14 mouse cellular contexts compared by ENCODE assay signal in genomic region chr13:40725924-40726323, GRCm38 (mm10). TPM values are rescaled to one million over a fixed set of nuclear protein-coding genes. Genes with fewer than 3 reads are reported as not detected.
DNase-seq lines count a peak whose midpoint lies in the region; ATAC-seq and TF ChIP-seq lines count a peak whose summit lies in the region.
"Had no signal": no experiment of that assay in that cellular context is flagged by ENCODE, and none has a peak within 500 bp of the region (broad histone marks: within the 10 kb centered on the region; RNA-seq: fewer than 3 reads in every experiment).

No protein-coding gene starts in this region.

- no peak overlapping the region for H3K4me3 ChIP-seq in kidney, postnatal 0 days (replicated peaks; ENCODE audit: low read depth, low read length)
- H3K4me3 ChIP-seq in embryonic facial prominence, embryonic 14.5 days (ENCODE audit: low read depth, low read length), result peak overlapping the region; percentile 28
- peak overlapping the region; percentile 33 for H3K4me3 ChIP-seq in limb, embryonic 10.5 days
- peak overlapping the region; percentile 26 for H3K4me3 ChIP-seq in neural tube, embryonic 12.5 days
- no peak overlapping the region for H3K4me3 ChIP-seq in forebrain, postnatal 0 days (ENCODE audit: low read depth, low read length)

- no peaks in the 10 kb centered on the region for H3K36me3 ChIP-seq in kidney, postnatal 0 days (ENCODE audit: insufficient read depth, low read length)
- H3K36me3 ChIP-seq in embryonic facial prominence, embryonic 14.5 days (ENCODE audit: control insufficient read depth, insufficient read depth, low read length), result no peaks in the 10 kb centered on the region
- H3K36me3 ChIP-seq in limb, embryonic 10.5 days, result no peaks in the 10 kb centered on the region
- H3K36me3 ChIP-seq in neural tube, embryonic 12.5 days, result no peaks in the 10 kb centered on the region; the same call in 1 of the 2 replicates
- H3K36me3 ChIP-seq in forebrain, postnatal 0 days (ENCODE audit: insufficient read depth), result no peaks in the 10 kb centered on the region

- DNase-seq in kidney, postnatal 0 days (ENCODE audit: low spot score), result no peak
- DNase-seq in kidney, adult 18-20 months, result no peak
- no peak for DNase-seq in embryonic facial prominence, embryonic 14.5 days (ENCODE audit: low spot score)
- DNase-seq in limb, embryonic 10.5 days (ENCODE audit: low spot score), result peak; percentile 30
- no peak for DNase-seq in layer of hippocampus, adult 9-11 months
- no peak for DNase-seq in forebrain, postnatal 0 days
- no peak for DNase-seq in cerebellum, postnatal 4 days (ENCODE audit: low spot score in 2 of 2)
- DNase-seq: cerebellum, postnatal 25 days; kidney, adult 11 months; left cerebral cortex, postnatal 4 days; lung, adult 2 months; right cerebral cortex, postnatal 25 days; thymus, postnatal 36 days had no signal

- H3K27ac ChIP-seq in kidney, postnatal 0 days, result no peak overlapping the region
- no peak overlapping the region; the same call in 1 of the 2 replicates for H3K27ac ChIP-seq in embryonic facial prominence, embryonic 14.5 days (replicated peaks; ENCODE audit: low read depth, low read length)
- H3K27ac ChIP-seq in limb, embryonic 10.5 days, result no peak overlapping the region; the same call in 1 of the 2 replicates
- H3K27ac ChIP-seq in neural tube, embryonic 12.5 days, result no peak overlapping the region
- H3K27ac ChIP-seq in forebrain, postnatal 0 days (ENCODE audit: low read depth, low read length), result no peak overlapping the region

- peaks cover 50% of the 10 kb centered on the region for H3K27me3 ChIP-seq in kidney, postnatal 0 days (ENCODE audit: insufficient read depth, low read length)
- peaks cover 61% of the 10 kb centered on the region for H3K27me3 ChIP-seq in embryonic facial prominence, embryonic 14.5 days (replicated peaks; ENCODE audit: control insufficient read depth, insufficient read depth, low read length)
- H3K27me3 ChIP-seq in limb, embryonic 10.5 days (ENCODE audit: low read depth, poor library complexity, severe bottlenecking), result peaks cover 58% of the 10 kb centered on the region
- H3K27me3 ChIP-seq in neural tube, embryonic 12.5 days (replicated peaks), result peaks cover 32% of the 10 kb centered on the region
- peaks cover 64% of the 10 kb centered on the region for H3K27me3 ChIP-seq in forebrain, postnatal 0 days (ENCODE audit: insufficient read depth, low read length)

- 5% methylated on average over 7 of the region's 7 CpGs for WGBS in kidney, postnatal 0 days
- WGBS in embryonic facial prominence, embryonic 14.5 days, result 9% methylated on average over 7 of the region's 7 CpGs
- WGBS in limb, embryonic 10.5 days, result 6% methylated on average over 7 of the region's 7 CpGs
- 2% methylated on average over 7 of the region's 7 CpGs for WGBS in neural tube, embryonic 12.5 days
- WGBS in forebrain, postnatal 0 days, result 9% methylated on average over 7 of the region's 7 CpGs

- ATAC-seq in kidney, postnatal 0 days (replicated peaks; ENCODE audit: low FRiP score, low read depth), result no peak
- ATAC-seq in embryonic facial prominence, embryonic 14.5 days (ENCODE audit: low read depth), result no peak
- no peak for ATAC-seq in neural tube, embryonic 12.5 days (ENCODE audit: low FRiP score, low read depth)
- no peak for ATAC-seq in forebrain, postnatal 0 days

- TF ChIP-seq CTCF in kidney, postnatal 0 days (IDR thresholded peaks at IDR 0.05; ENCODE audit: low read depth), result no peak
- TF ChIP-seq CTCF in forebrain, postnatal 0 days (IDR thresholded peaks at IDR 0.05; ENCODE audit: low read depth), result no peak

- no peaks in the 10 kb centered on the region for H3K4me1 ChIP-seq in kidney, postnatal 0 days (replicated peaks; ENCODE audit: insufficient read depth, low read length)
- peaks cover 3% of the 10 kb centered on the region; the same call in 1 of the 2 replicates for H3K4me1 ChIP-seq in embryonic facial prominence, embryonic 14.5 days (ENCODE audit: control insufficient read depth, insufficient read depth, low read length)
- H3K4me1 ChIP-seq in limb, embryonic 10.5 days, result peaks cover 66% of the 10 kb centered on the region
- H3K4me1 ChIP-seq in neural tube, embryonic 12.5 days, result peaks cover 7% of the 10 kb centered on the region; the same call in 1 of the 2 replicates
- H3K4me1 ChIP-seq in forebrain, postnatal 0 days (ENCODE audit: insufficient read depth), result peaks cover 7% of the 10 kb centered on the region; the same call in 1 of the 2 replicates

- no peaks in the 10 kb centered on the region for H3K9me3 ChIP-seq in kidney, postnatal 0 days (replicated peaks; ENCODE audit: low read length)
- H3K9me3 ChIP-seq in embryonic facial prominence, embryonic 14.5 days (ENCODE audit: control insufficient read depth, low read length), result no peaks in the 10 kb centered on the region
- H3K9me3 ChIP-seq in limb, embryonic 10.5 days (replicated peaks), result no peaks in the 10 kb centered on the region
- no peaks in the 10 kb centered on the region for H3K9me3 ChIP-seq in neural tube, embryonic 12.5 days
- no peaks in the 10 kb centered on the region for H3K9me3 ChIP-seq in forebrain, postnatal 0 days (ENCODE audit: low read length)

- no peak overlapping the region for H3K9ac ChIP-seq in kidney, postnatal 0 days (ENCODE audit: low read depth, low read length)
- H3K9ac ChIP-seq in embryonic facial prominence, embryonic 14.5 days (ENCODE audit: low read depth, low read length), result peak overlapping the region; percentile 42; the same call in 1 of the 2 replicates
- H3K9ac ChIP-seq in neural tube, embryonic 12.5 days, result peak overlapping the region; percentile 10; the same call in 1 of the 2 replicates
- no peak overlapping the region for H3K9ac ChIP-seq in forebrain, postnatal 0 days

- H3K4me2 ChIP-seq in kidney, postnatal 0 days (ENCODE audit: low read length), result peak overlapping the region; percentile 15; the same call in 1 of the 2 replicates
- H3K4me2 ChIP-seq in embryonic facial prominence, embryonic 14.5 days (ENCODE audit: low read depth, low read length), result peak overlapping the region; percentile 82
- H3K4me2 ChIP-seq in neural tube, embryonic 12.5 days (replicated peaks), result peak overlapping the region; percentile 83
- no peak overlapping the region for H3K4me2 ChIP-seq in forebrain, postnatal 0 days (ENCODE audit: low read depth)

RNA-seq across cellular contexts. Expression of gene Tfap2a, which starts 12.3 kb away (rescaled TPM):
- polyA plus RNA-seq in kidney, postnatal 0 days (2015; fragmentation: Nextera tagmentation; extraction: Ambion mirVana), result 2.5 and 2.9 TPM in 2 replicates
- 4.6 and 5.0 TPM in 2 replicates for polyA plus RNA-seq in embryonic facial prominence, embryonic 14.5 days (2014; fragmentation: Nextera tagmentation; extraction: Ambion mirVana)
- 6.7 and 6.9 TPM in 2 replicates for polyA plus RNA-seq in limb, embryonic 10.5 days (2016; fragmentation: Nextera tagmentation; extraction: Ambion mirVana)
- polyA plus RNA-seq in neural tube, embryonic 12.5 days (2016; fragmentation: Nextera tagmentation; extraction: Ambion mirVana), result 15.5 and 21.6 TPM in 2 replicates
- 0.38 TPM in 1 of 2 replicates, not detected in the other for total RNA-seq in forebrain, postnatal 0 days (2014; rRNA removed)
- 0.18 and 0.28 TPM in 2 replicates for polyA plus RNA-seq in forebrain, postnatal 0 days (2015; fragmentation: Nextera tagmentation; extraction: Ambion mirVana)

Comparison
In these comparisons a context has a peak if more than half of its experiments do, and no peak if none do; other contexts are left out.
1. H3K4me3 ChIP-seq: peak in embryonic facial prominence, embryonic 14.5 days (single experiment), limb, embryonic 10.5 days (single experiment) and neural tube, embryonic 12.5 days (single experiment); none in kidney, postnatal 0 days (single experiment) and forebrain, postnatal 0 days (single experiment).
2. H3K9ac ChIP-seq: peak in embryonic facial prominence, embryonic 14.5 days (single experiment) and neural tube, embryonic 12.5 days (single experiment); none in kidney, postnatal 0 days (single experiment) and forebrain, postnatal 0 days (single experiment).